17 mouse cellular contexts compared by ENCODE assay signal in the genomic region with DNA sequence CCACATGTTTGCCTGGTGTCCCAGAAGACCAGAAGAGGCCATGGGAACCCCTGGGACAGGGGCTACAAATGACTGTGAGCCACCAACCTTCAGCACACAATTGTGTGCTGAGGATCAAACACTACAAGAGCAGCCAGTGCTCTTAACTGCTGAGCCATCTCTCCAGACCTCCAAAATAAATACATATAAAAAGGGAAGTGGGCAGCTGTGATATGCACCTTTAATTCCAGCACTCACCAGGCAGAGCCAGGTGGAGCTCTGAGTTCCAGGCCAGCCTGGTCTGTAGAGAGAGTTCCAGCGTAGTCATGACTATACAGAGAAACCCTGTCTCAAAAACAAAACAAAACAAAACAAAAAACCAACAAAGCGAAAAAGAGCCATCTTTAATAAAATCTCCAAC. TPM values are rescaled to one million over a fixed set of nuclear protein-coding genes. Genes with fewer than 3 reads are reported as not detected.
"Had no signal": no experiment of that assay in that cellular context is flagged by ENCODE, and none has a peak within 500 bp of the region (broad histone marks: within the 10 kb centered on the region; RNA-seq: fewer than 3 reads in every experiment).

No protein-coding gene starts in this region.

- H3K9me3 ChIP-seq: neural tube, embryonic 13.5 days; neural tube, embryonic 15.5 days; stomach, embryonic 15.5 days had no signal

- H3K4me1 ChIP-seq: neural tube, embryonic 13.5 days; neural tube, embryonic 15.5 days; stomach, embryonic 15.5 days had no signal

- H3K4me3 ChIP-seq: neural tube, embryonic 13.5 days; neural tube, embryonic 15.5 days; stomach, embryonic 15.5 days had no signal

- H3K9ac ChIP-seq: neural tube, embryonic 13.5 days; neural tube, embryonic 15.5 days; stomach, embryonic 15.5 days had no signal

- H3K27ac ChIP-seq: neural tube, embryonic 13.5 days; neural tube, embryonic 15.5 days; stomach, embryonic 15.5 days; stomach, postnatal 0 days had no signal

- DNase-seq: retina, postnatal 1 day; right cerebral cortex, adult 18-20 months; right cerebral cortex, postnatal 14 days; right cerebral cortex, postnatal 25 days; right cerebral cortex, postnatal 4 days; spleen, adult 18-20 months; thymus, adult 18-20 months; thymus, adult 2 months; thymus, postnatal 14 days; thymus, postnatal 25 days; thymus, postnatal 36 days; thymus, postnatal 4 days had no signal

- H3K27me3 ChIP-seq: neural tube, embryonic 13.5 days; neural tube, embryonic 15.5 days; stomach, embryonic 15.5 days had no signal

- H3K36me3 ChIP-seq: neural tube, embryonic 13.5 days; neural tube, embryonic 15.5 days; stomach, embryonic 15.5 days had no signal

RNA-seq across cellular contexts. Expression of a gene that starts 8.2 kb away (rescaled TPM):
- total RNA-seq: neutrophil, adult 5-6 weeks had no signal
